Mouse (Mus musculus): ENCODE results near the gene Rbbp5.

Rbbp5 gene

GRCm38 (mm10) chr1:132500535-132500934 lies 23.4 kb downstream of the Rbbp5 start:
- DNase-seq (ENCODE audit: low read depth, low spot score): no peak

- no peak for DNase-seq (ENCODE audit: low read depth, low spot score)
These were observed 28.0 kb downstream of the Rbbp5 start for GRCm38 (mm10) chr1:132505155-132505554.

- DNase-seq (ENCODE audit: low read depth, low spot score): no peak
These were observed 28.9 kb downstream of the Rbbp5 start, which contains the start of gene Tmem81 for GRCm38 (mm10) chr1:132506058-132506457. Gene Tmem81, plus strand, starts transcription at chr1:132506230.

GRCm38 (mm10) chr1:132506656-132507055 lies 29.5 kb downstream of the Rbbp5 start:
- DNase-seq (ENCODE audit: low read depth, low spot score): no peak

GRCm38 (mm10) chr1:132509771-132510170 lies 32.6 kb downstream of the Rbbp5 start:
- DNase-seq (ENCODE audit: low read depth, low spot score): no peak

- no peak for DNase-seq (ENCODE audit: low read depth, low spot score)
These were observed 34.4 kb downstream of the Rbbp5 start for GRCm38 (mm10) chr1:132511521-132511920.

- no peak for DNase-seq (ENCODE audit: low read depth, low spot score)
These were observed 34.9 kb downstream of the Rbbp5 start for GRCm38 (mm10) chr1:132512106-132512505.

GRCm38 (mm10) chr1:132515339-132515738 lies 38.2 kb downstream of the Rbbp5 start:
- DNase-seq (ENCODE audit: low read depth, low spot score): no peak

GRCm38 (mm10) chr1:132516776-132517175 lies 39.6 kb downstream of the Rbbp5 start:
- DNase-seq (ENCODE audit: low read depth, low spot score): no peak

- DNase-seq (ENCODE audit: low read depth, low spot score): no peak
These were observed 41.5 kb downstream of the Rbbp5 start for GRCm38 (mm10) chr1:132518621-132519020.

- no peak for DNase-seq (ENCODE audit: low read depth, low spot score)
These were observed 42.6 kb downstream of the Rbbp5 start for GRCm38 (mm10) chr1:132519734-132520133.

GRCm38 (mm10) chr1:132520764-132521163 lies 43.6 kb downstream of the Rbbp5 start:
- DNase-seq (ENCODE audit: low read depth, low spot score): no peak

- no peak for DNase-seq (ENCODE audit: low read depth, low spot score)
These were observed 45.9 kb downstream of the Rbbp5 start for GRCm38 (mm10) chr1:132523048-132523447.

GRCm38 (mm10) chr1:132523920-132524319 lies 46.8 kb downstream of the Rbbp5 start:
- DNase-seq (ENCODE audit: low read depth, low spot score): no peak

GRCm38 (mm10) chr1:132525832-132526231 lies 48.7 kb downstream of the Rbbp5 start:
- no peak for DNase-seq (ENCODE audit: low read depth, low spot score)

- DNase-seq (ENCODE audit: low read depth, low spot score): no peak
These were observed 50.9 kb downstream of the Rbbp5 start for GRCm38 (mm10) chr1:132528071-132528470.

GRCm38 (mm10) chr1:132528647-132529334 lies 51.6 kb downstream of the Rbbp5 start:
- no peak for DNase-seq (ENCODE audit: low read depth, low spot score)

- DNase-seq (ENCODE audit: low read depth, low spot score): no peak
These were observed 53.5 kb downstream of the Rbbp5 start for GRCm38 (mm10) chr1:132530631-132531191.

- DNase-seq (ENCODE audit: low read depth, low spot score): no peak
These were observed 55.4 kb downstream of the Rbbp5 start for GRCm38 (mm10) chr1:132532521-132532920.

- DNase-seq (ENCODE audit: low read depth, low spot score): no peak
These were observed 56.7 kb downstream of the Rbbp5 start for GRCm38 (mm10) chr1:132533840-132534239.

GRCm38 (mm10) chr1:132535541-132535940 lies 58.4 kb downstream of the Rbbp5 start:
- DNase-seq (ENCODE audit: low read depth, low spot score): no peak

GRCm38 (mm10) chr1:132536416-132536815 lies 59.3 kb downstream of the Rbbp5 start:
- DNase-seq (ENCODE audit: low read depth, low spot score): no peak

- no peak for DNase-seq (ENCODE audit: low read depth, low spot score)
These were observed 60.6 kb downstream of the Rbbp5 start for GRCm38 (mm10) chr1:132537736-132538135.

Data from WW6 (cell line).